Mouse (Mus musculus) bone marrow macrophage, adult 2 months (primary cell): ENCODE results near the gene Fitm1. TPM values are rescaled to one million over a fixed set of nuclear protein-coding genes. Genes with fewer than 3 reads are reported as not detected.
A peak's percentile ranks its signal among the peaks of the same experiment; 100 is the strongest.

Experiments used
- H3K27ac ChIP-seq: 2 replicates; pipeline ENCODE4 v1.5.1; 2012; ENCODE audit warnings: low read depth, low read length; ENCODE audit not compliant: insufficient read depth
- H3K4me1 ChIP-seq: 2 replicates; pipeline ENCODE4 v1.6.1; 2012; ENCODE audit warnings: low read length; ENCODE audit not compliant: control insufficient read depth, insufficient read depth
- H3K4me3 ChIP-seq: 2 replicates; pipeline ENCODE4 v1.5.1; 2012; ENCODE audit warnings: mild to moderate bottlenecking, low read length, moderate library complexity; ENCODE audit not compliant: insufficient read depth
- CTCF ChIP-seq: IDR thresholded peaks from 2 replicates; pipeline ENCODE4 v1.5.1; 2012; ENCODE audit warnings: low read depth, mild to moderate bottlenecking, low read length, moderate library complexity
- POLR2A ChIP-seq: IDR thresholded peaks from 2 replicates; pipeline ENCODE4 v1.6.1; 2012; ENCODE audit warnings: mild to moderate bottlenecking, low read depth, low read length, borderline replicate concordance
- polyA plus RNA-seq: library from polyadenylated mRNA; stranded (reverse); fragments of >200 nt; gene quantifications from 2 replicates; pipeline ENCODE4 v1.2.4, GENCODE M21; 2012; ENCODE audit not compliant: missing spikeins, insufficient read depth, insufficient read length

The Fitm1 gene
- polyA plus RNA-seq, 1 experiment: not detected

- H3K4me3 ChIP-seq: no peak overlapping the region
- H3K27ac ChIP-seq: no peak overlapping the region
- peaks cover 5% of the 10 kb centered on the region for H3K4me1 ChIP-seq
- TF ChIP-seq CTCF (no peak), POLR2A (no peak)
These were observed 9.7 kb upstream of the Fitm1 start for GRCm38 (mm10) chr14:55565748-55566147.

- H3K4me3 ChIP-seq: no peak overlapping the region
- no peaks in the 10 kb centered on the region for H3K4me1 ChIP-seq
- H3K27ac ChIP-seq: no peak overlapping the region
- TF ChIP-seq CTCF: no peak
- TF ChIP-seq POLR2A: no peak
These were observed 7.9 kb upstream of the Fitm1 start for GRCm38 (mm10) chr14:55567496-55567895.

GRCm38 (mm10) chr14:55570588-55570987 is 4.8 kb upstream of the Fitm1 start:
- TF ChIP-seq CTCF (no peak), POLR2A (no peak)
- Histone ChIP-seq H3K27ac (no peak overlapping the region), H3K4me1 (peaks cover under 1% of the 10 kb centered on the region; the same call in 1 of the 2 replicates), H3K4me3 (no peak overlapping the region)

GRCm38 (mm10) chr14:55571760-55572159 is 3.7 kb upstream of the Fitm1 start:
- no peak overlapping the region for H3K4me3 ChIP-seq
- H3K4me1 ChIP-seq: peaks cover 5% of the 10 kb centered on the region
- no peak for TF ChIP-seq CTCF
- no peak for TF ChIP-seq POLR2A
- no peak overlapping the region for H3K27ac ChIP-seq

- Histone ChIP-seq H3K4me3 (no peak overlapping the region), H3K27ac (no peak overlapping the region), H3K4me1 (peaks cover 12% of the 10 kb centered on the region)
- no peak for TF ChIP-seq CTCF
These were observed 294 bp downstream of the Fitm1 start for GRCm38 (mm10) chr14:55575711-55576110.

GRCm38 (mm10) chr14:55576376-55576775 is 959 bp downstream of the Fitm1 start:
- no peak overlapping the region for H3K4me3 ChIP-seq
- no peak for TF ChIP-seq CTCF
- no peak for TF ChIP-seq POLR2A
- no peak overlapping the region for H3K27ac ChIP-seq
- peaks cover 12% of the 10 kb centered on the region for H3K4me1 ChIP-seq

- peaks cover 12% of the 10 kb centered on the region for H3K4me1 ChIP-seq
- peak within 1 kb of the TSS; percentile 98 for H3K4me3 ChIP-seq
- peak within 1 kb of the TSS; percentile 70 for H3K27ac ChIP-seq
- TF ChIP-seq POLR2A (no peak), CTCF (no peak)
These were observed 2.7 kb downstream of the Fitm1 start, which contains the start of gene Psme1 for GRCm38 (mm10) chr14:55577871-55578667. TSS of gene Psme1 (plus strand) at chr14:55578123.

GRCm38 (mm10) chr14:55578668-55579269 is 3.4 kb downstream of the Fitm1 start:
- H3K4me1 ChIP-seq: peaks cover 12% of the 10 kb centered on the region
- no peak for TF ChIP-seq CTCF
- no peak for TF ChIP-seq POLR2A
- H3K4me3 ChIP-seq: peak overlapping the region; percentile 98
- H3K27ac ChIP-seq: peak overlapping the region; percentile 70

- TF ChIP-seq CTCF: no peak
- TF ChIP-seq POLR2A: no peak
- Histone ChIP-seq H3K27ac (no peak overlapping the region), H3K4me3 (no peak overlapping the region), H3K4me1 (peaks cover 18% of the 10 kb centered on the region)
These were observed 4.4 kb downstream of the Fitm1 start for GRCm38 (mm10) chr14:55579511-55580496.

GRCm38 (mm10) chr14:55580731-55581130 is 5.3 kb downstream of the Fitm1 start:
- TF ChIP-seq CTCF (no peak), POLR2A (no peak)
- Histone ChIP-seq H3K4me3 (no peak overlapping the region), H3K27ac (no peak overlapping the region), H3K4me1 (peaks cover 21% of the 10 kb centered on the region)
